Mouse (Mus musculus) CD4-positive, CD25-positive, alpha-beta regulatory T cell, adult 2 months (primary cell): ENCODE measurements around the gene Dpf3.

ENCODE experiments used
- DNase-seq: peaks from one replicate; pipeline ENCODE4 v3.0.0-alpha.2; 2012; ENCODE audit warnings: low read depth, low spot score

The Dpf3 gene

GRCm38 (mm10) chr12:83342035-83342874 lies 145.3 kb downstream of the Dpf3 start:
- DNase-seq, result no peak

GRCm38 (mm10) chr12:83340960-83341359 lies 146.6 kb downstream of the Dpf3 start:
- no peak for DNase-seq

- DNase-seq, result no peak
Measured at GRCm38 (mm10) chr12:83338345-83338744, 149.2 kb downstream of the Dpf3 start.

- no peak for DNase-seq
Measured at GRCm38 (mm10) chr12:83337776-83338149, 149.8 kb downstream of the Dpf3 start.

GRCm38 (mm10) chr12:83337077-83337775 lies 150.3 kb downstream of the Dpf3 start:
- no peak for DNase-seq

GRCm38 (mm10) chr12:83330056-83330455 lies 157.5 kb downstream of the Dpf3 start:
- DNase-seq, result no peak

- DNase-seq, result no peak
Measured at GRCm38 (mm10) chr12:83328899-83329298, 158.6 kb downstream of the Dpf3 start.

GRCm38 (mm10) chr12:83328491-83328890 lies 159.0 kb downstream of the Dpf3 start:
- DNase-seq, result no peak

- no peak for DNase-seq
Measured at GRCm38 (mm10) chr12:83327451-83327850, 160.1 kb downstream of the Dpf3 start.

- DNase-seq, result no peak
Measured at GRCm38 (mm10) chr12:83320725-83321124, 166.8 kb downstream of the Dpf3 start.

- no peak for DNase-seq
Measured at GRCm38 (mm10) chr12:83317646-83318443, 169.7 kb downstream of the Dpf3 start.

GRCm38 (mm10) chr12:83314666-83315065 lies 172.8 kb downstream of the Dpf3 start:
- DNase-seq, result no peak

GRCm38 (mm10) chr12:83312818-83313217 lies 174.7 kb downstream of the Dpf3 start:
- no peak for DNase-seq

- DNase-seq, result no peak
Measured at GRCm38 (mm10) chr12:83310567-83310966, 176.9 kb downstream of the Dpf3 start.

GRCm38 (mm10) chr12:83309031-83309804 lies 178.3 kb downstream of the Dpf3 start:
- DNase-seq, result no peak

- DNase-seq, result no peak
Measured at GRCm38 (mm10) chr12:83308627-83309026, 178.9 kb downstream of the Dpf3 start.

- DNase-seq, result no peak
Measured at GRCm38 (mm10) chr12:83303221-83303620, 184.3 kb downstream of the Dpf3 start.

GRCm38 (mm10) chr12:83302320-83303153 lies 185.0 kb downstream of the Dpf3 start:
- DNase-seq, result no peak

GRCm38 (mm10) chr12:83301616-83302319 lies 185.7 kb downstream of the Dpf3 start:
- no peak for DNase-seq

- DNase-seq, result no peak
Measured at GRCm38 (mm10) chr12:83298358-83298757, 189.2 kb downstream of the Dpf3 start.
